Mouse (Mus musculus) myocyte (in vitro differentiated cells): Measurements from ENCODE around the gene Psme4.

ENCODE experiments used
- CEBPB ChIP-seq: IDR thresholded peaks from 2 replicates; pipeline ENCODE4 v1.6.1; 2011; ENCODE audit warnings: mild to moderate bottlenecking, moderate library complexity; ENCODE audit not compliant: poor library complexity, insufficient read depth, severe bottlenecking
- E2F4 ChIP-seq: IDR thresholded peaks from one replicate; pipeline ENCODE4 v1.6.1; 2011; ENCODE audit warnings: mild to moderate bottlenecking, control low read depth, moderate library complexity; ENCODE audit not compliant: insufficient read depth
- MAX ChIP-seq: IDR thresholded peaks from one replicate; pipeline ENCODE4 v1.6.1; 2011; ENCODE audit warnings: low read depth, mild to moderate bottlenecking, control low read depth
- MYOD1 ChIP-seq, 3 experiments: IDR thresholded peaks; one replicate each; pipeline ENCODE4 v1.6.1; 2011; ENCODE audit warnings: control low read depth in 2 of 3, low read depth in 2 of 3, mild to moderate bottlenecking in 2 of 3, moderate library complexity in 1 of 3; ENCODE audit not compliant: insufficient read length in 2 of 3, control insufficient read depth in 1 of 3
- MYOG ChIP-seq, 3 experiments: IDR thresholded peaks; one replicate each; pipeline ENCODE4 v1.6.1; 2011; ENCODE audit warnings: control low read depth in 2 of 3, low read depth in 2 of 3, mild to moderate bottlenecking in 2 of 3; ENCODE audit not compliant: insufficient read length in 2 of 3, control insufficient read depth in 1 of 3, insufficient read depth in 1 of 3
- POLR2A ChIP-seq: IDR thresholded peaks from one replicate; pipeline ENCODE4 v1.6.1; 2011; ENCODE audit warnings: low read depth, mild to moderate bottlenecking, control low read depth, moderate library complexity; ENCODE audit not compliant: insufficient read length
- POLR2AphosphoS2 ChIP-seq: IDR thresholded peaks from one replicate; pipeline ENCODE4 v1.6.1; 2011; ENCODE audit warnings: low read depth, control low read depth; ENCODE audit not compliant: insufficient read length
- REST ChIP-seq: IDR thresholded peaks from one replicate; pipeline ENCODE4 v1.6.1; 2011; ENCODE audit warnings: mild to moderate bottlenecking, control low read depth, moderate library complexity; ENCODE audit not compliant: insufficient read depth, insufficient read length
- TCF12 ChIP-seq: IDR thresholded peaks from one replicate; pipeline ENCODE4 v1.6.1; 2011; ENCODE audit warnings: mild to moderate bottlenecking, control low read depth; ENCODE audit not compliant: poor library complexity, insufficient read depth, severe bottlenecking
- TCF3 ChIP-seq: IDR thresholded peaks from one replicate; pipeline ENCODE4 v1.6.1; 2011; ENCODE audit warnings: low read depth, control low read depth; ENCODE audit not compliant: insufficient read length
- USF1 ChIP-seq: IDR thresholded peaks from one replicate; pipeline ENCODE4 v1.6.1; 2011; ENCODE audit warnings: low read depth, mild to moderate bottlenecking, control low read depth, moderate library complexity

DNA sequence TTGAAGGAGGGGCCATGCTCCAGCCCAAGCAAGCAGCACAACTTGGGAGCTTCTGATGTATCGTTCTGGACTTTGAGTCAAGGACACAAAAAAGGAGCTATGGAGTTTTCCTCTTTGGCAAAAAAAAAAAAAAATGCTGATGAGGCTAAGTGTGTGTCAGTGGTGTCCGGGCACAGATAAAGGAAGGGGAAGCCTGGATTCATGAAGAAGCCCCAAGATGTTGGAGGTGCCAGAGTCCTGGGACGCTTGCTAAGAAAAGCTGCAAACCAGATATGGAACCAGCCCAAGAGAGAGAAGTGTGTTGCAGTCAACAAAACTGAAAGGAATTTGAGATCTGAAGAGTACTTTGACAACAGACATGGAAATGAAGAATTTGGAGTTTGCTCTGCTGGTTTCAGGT, 140.8 kb downstream of the Psme4 start:
- no peak for TF ChIP-seq POLR2A
- TF ChIP-seq POLR2AphosphoS2: no peak
- TF ChIP-seq USF1: no peak
- no peak for TF ChIP-seq E2F4
- no peak for TF ChIP-seq CEBPB
- TF ChIP-seq MYOG (IDR thresholded peaks at IDR 0.05; ENCODE audit: control insufficient read depth in 1 of 3, insufficient read depth in 1 of 3, insufficient read length in 2 of 3, low read depth in 2 of 3): no peak
- no peak for TF ChIP-seq REST
- no peak for TF ChIP-seq TCF12
- no peak for TF ChIP-seq MAX
- TF ChIP-seq MYOD1 (IDR thresholded peaks at IDR 0.05; ENCODE audit: control insufficient read depth in 1 of 3, insufficient read length in 2 of 3, low read depth in 2 of 3): no peak
- no peak for TF ChIP-seq TCF3
